Mouse (Mus musculus) lung, postnatal 0 days (tissue): Measurements from ENCODE around the gene Map1lc3b. TPM values are rescaled to one million over a fixed set of nuclear protein-coding genes. Genes with fewer than 3 reads are reported as not detected.
A peak's percentile ranks its signal among the peaks of the same experiment; 100 is the strongest.

Source experiments
- ATAC-seq: fragments of 200-750 bp; cut with Nextera tagmentation; 2 replicates; pipeline ENCODE4 v1.8.0; 2017; ENCODE audit warnings: moderate library complexity
- DNase-seq: peaks from one replicate; pipeline ENCODE4 v3.0.0-alpha.2; 2016; ENCODE audit warnings: low spot score
- H3K27ac ChIP-seq: fragments of 300-500 bp; sonication (generic); 2 replicates; pipeline ENCODE4 v1.5.1; 2014; ENCODE audit warnings: antibody characterized with exemption, mild to moderate bottlenecking, low read length, mixed read lengths
- H3K27me3 ChIP-seq: fragments of 300-500 bp; sonication (generic); replicated peaks from 2 replicates; pipeline ENCODE4 v1.6.1; 2014; ENCODE audit warnings: low read length, mixed read lengths; ENCODE audit not compliant: insufficient read depth
- H3K36me3 ChIP-seq: fragments of 300-500 bp; sonication (generic); 2 replicates; pipeline ENCODE4 v1.6.1; 2014; ENCODE audit warnings: low read length, mixed read lengths; ENCODE audit not compliant: insufficient read depth
- H3K4me1 ChIP-seq: fragments of 300-500 bp; sonication (generic); 2 replicates; pipeline ENCODE4 v1.6.1; 2014; ENCODE audit warnings: antibody characterized with exemption, low read depth, low read length, mixed read lengths; ENCODE audit not compliant: insufficient read depth
- H3K4me2 ChIP-seq: fragments of 300-500 bp; sonication (generic); replicated peaks from 2 replicates; pipeline ENCODE4 v1.6.1; 2014; ENCODE audit warnings: low read depth, mild to moderate bottlenecking, low read length, moderate library complexity, mixed read lengths
- H3K4me3 ChIP-seq: fragments of 300-500 bp; sonication (generic); 2 replicates; pipeline ENCODE4 v1.5.1; 2014; ENCODE audit warnings: low read depth, low read length
- H3K9ac ChIP-seq: fragments of 300-500 bp; sonication (generic); replicated peaks from 2 replicates; pipeline ENCODE4 v1.6.1; 2014; ENCODE audit warnings: low read depth, mild to moderate bottlenecking
- H3K9me3 ChIP-seq: fragments of 300-500 bp; sonication (generic); 2 replicates; pipeline ENCODE4 v1.6.1; 2016; ENCODE audit warnings: low read length, mixed read lengths
- CTCF ChIP-seq: IDR thresholded peaks from 2 replicates; pipeline ENCODE4 v1.5.1; 2016; ENCODE audit warnings: antibody characterized with exemption, mild to moderate bottlenecking
- EP300 ChIP-seq: IDR thresholded peaks from 2 replicates; pipeline ENCODE4 v1.6.1; 2016; ENCODE audit warnings: antibody characterized with exemption, mild to moderate bottlenecking, control low read depth
- WGBS: fragments of 180-500 bp; shearing (Covaris S2); extraction: QIAGEN DNeasy Blood & Tissue Kit; methylation state at CpG from one replicate; pipeline ENCODE4 v1.1.7; 2014; 5-methylcytosine and 5-hydroxymethylcytosine counted together
- polyA plus RNA-seq: library from polyadenylated mRNA; unstranded; fragments of >200 nt; fragmentation: Nextera tagmentation; extraction: Ambion mirVana; gene quantifications from 2 replicates; pipeline ENCODE4 v1.2.1, GENCODE M21; 2015

Map1lc3b gene
- polyA plus RNA-seq, 1 experiment from 2014 or later: 449 TPM

GRCm38 (mm10) chr8:121628681-121629080 is 38.5 kb downstream of the Map1lc3b start:
- H3K36me3 ChIP-seq: 0 out of 2 replicates have a peak, but pooled peaks cover 8% of the 10 kb centered on the region
- DNase-seq (no peak), ATAC-seq (no peak)
- no peaks in the 10 kb centered on the region for H3K27me3 ChIP-seq
- H3K4me3 ChIP-seq: no peak overlapping the region
- TF ChIP-seq CTCF (no peak), EP300 (no peak)
- peaks cover 14% of the 10 kb centered on the region; the same call in 1 of the 2 replicates for H3K4me1 ChIP-seq
- no peaks in the 10 kb centered on the region for H3K9me3 ChIP-seq
- 74% methylated on average over 4 of the region's 4 CpGs for WGBS
- no peak overlapping the region for H3K4me2 ChIP-seq
- no peak overlapping the region for H3K27ac ChIP-seq
- H3K9ac ChIP-seq: no peak overlapping the region

- Histone ChIP-seq H3K9me3 (no peaks in the 10 kb centered on the region), H3K9ac (no peak overlapping the region), H3K27me3 (no peaks in the 10 kb centered on the region), H3K4me1 (peaks cover 21% of the 10 kb centered on the region; the same call in 1 of the 2 replicates), H3K27ac (peak overlapping the region; percentile 57), H3K4me2 (no peak overlapping the region), H3K4me3 (no peak overlapping the region), H3K36me3 (0 out of 2 replicates have a peak, but pooled peaks cover 8% of the 10 kb centered on the region)
- ATAC-seq: peak; percentile 81
- TF ChIP-seq CTCF (peak; percentile 54), EP300 (no peak)
- DNase-seq: peak; percentile 62
- 37% methylated on average over 7 of the region's 7 CpGs for WGBS
These were observed 41.5 kb downstream of the Map1lc3b start for GRCm38 (mm10) chr8:121631645-121632071.

GRCm38 (mm10) chr8:121632401-121632800 is 42.2 kb downstream of the Map1lc3b start:
- Histone ChIP-seq H3K4me2 (no peak overlapping the region), H3K27ac (peak overlapping the region; percentile 57; the same call in 1 of the 2 replicates), H3K9me3 (no peaks in the 10 kb centered on the region), H3K36me3 (0 out of 2 replicates have a peak, but pooled peaks cover 8% of the 10 kb centered on the region), H3K4me3 (no peak overlapping the region), H3K4me1 (peaks cover 21% of the 10 kb centered on the region; the same call in 1 of the 2 replicates), H3K27me3 (no peaks in the 10 kb centered on the region), H3K9ac (no peak overlapping the region)
- ATAC-seq (no peak), DNase-seq (no peak)
- TF ChIP-seq EP300 (no peak), CTCF (no peak)
- 65% methylated on average over 5 of the region's 5 CpGs for WGBS

GRCm38 (mm10) chr8:121635534-121635933 is 45.4 kb downstream of the Map1lc3b start:
- TF ChIP-seq CTCF: peak; percentile 56
- no peak for TF ChIP-seq EP300
- Histone ChIP-seq H3K27ac (peak overlapping the region; percentile 73), H3K9me3 (no peaks in the 10 kb centered on the region), H3K9ac (no peak overlapping the region), H3K4me3 (no peak overlapping the region), H3K4me1 (peaks cover 21% of the 10 kb centered on the region; the same call in 1 of the 2 replicates), H3K27me3 (no peaks in the 10 kb centered on the region), H3K4me2 (no peak overlapping the region), H3K36me3 (no peaks in the 10 kb centered on the region)
- DNase-seq: peak; percentile 83
- peak; percentile 73 for ATAC-seq
- 25% methylated on average over 6 of the region's 6 CpGs for WGBS

GRCm38 (mm10) chr8:121636180-121636579 is 46.0 kb downstream of the Map1lc3b start:
- Histone ChIP-seq H3K4me3 (no peak overlapping the region), H3K4me1 (peaks cover 21% of the 10 kb centered on the region; the same call in 1 of the 2 replicates), H3K9me3 (no peaks in the 10 kb centered on the region), H3K36me3 (no peaks in the 10 kb centered on the region), H3K4me2 (no peak overlapping the region), H3K9ac (no peak overlapping the region), H3K27me3 (no peaks in the 10 kb centered on the region), H3K27ac (peak overlapping the region; percentile 73)
- no peak for ATAC-seq
- TF ChIP-seq CTCF (no peak), EP300 (no peak)
- DNase-seq: no peak
- 68% methylated on average over 8 of the region's 8 CpGs for WGBS

DNA sequence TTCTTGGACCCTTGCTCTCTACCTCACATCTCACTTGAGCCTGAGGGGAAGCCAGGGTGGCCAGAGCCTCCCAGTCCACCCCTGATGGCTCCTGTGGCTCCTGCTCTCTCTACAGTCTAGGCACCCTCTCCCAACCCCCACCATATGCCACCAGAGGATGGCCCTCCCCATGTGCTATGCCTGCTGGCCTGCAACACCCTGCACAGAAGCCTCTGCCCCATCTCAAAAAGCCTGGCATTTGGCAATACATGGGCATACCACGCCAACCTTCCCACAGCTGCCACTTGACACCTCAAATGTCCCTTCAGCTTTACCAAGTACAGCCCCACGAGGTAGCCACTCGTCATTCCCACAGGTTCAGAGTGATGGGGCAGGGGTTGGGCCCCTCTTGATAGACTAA is 52.6 kb downstream of the Map1lc3b start:
- peaks cover 9% of the 10 kb centered on the region; the same call in 1 of the 2 replicates for H3K4me1 ChIP-seq
- H3K9ac ChIP-seq: no peak overlapping the region
- H3K9me3 ChIP-seq: no peaks in the 10 kb centered on the region
- H3K36me3 ChIP-seq: no peaks in the 10 kb centered on the region
- 0 out of 2 replicates have a peak, but pooled peaks have one; percentile 8 for ATAC-seq
- WGBS: 55% methylated on average over 3 of the region's 3 CpGs
- TF ChIP-seq EP300 (no peak), CTCF (no peak)
- H3K27ac ChIP-seq: no peak overlapping the region
- H3K27me3 ChIP-seq: no peaks in the 10 kb centered on the region
- no peak overlapping the region for H3K4me3 ChIP-seq
- no peak for DNase-seq
- H3K4me2 ChIP-seq: no peak overlapping the region
